Mouse (Mus musculus) neural tube, embryonic 12.5 days (tissue): ENCODE measurements around the gene Hmx1. TPM values are rescaled to one million over a fixed set of nuclear protein-coding genes. Genes with fewer than 3 reads are reported as not detected.

Source experiments
- ATAC-seq: fragments of 200-750 bp; cut with Nextera tagmentation; 2 replicates; pipeline ENCODE4 v1.8.0; 2017; ENCODE audit warnings: low read depth, mild to moderate bottlenecking, moderate TSS enrichment, moderate library complexity; ENCODE audit not compliant: low FRiP score
- H3K27ac ChIP-seq: fragments of 300-500 bp; sonication (generic); 2 replicates; pipeline ENCODE4 v1.5.1; 2016
- H3K27me3 ChIP-seq: fragments of 300-500 bp; sonication (generic); replicated peaks from 2 replicates; pipeline ENCODE4 v1.6.1; 2016; ENCODE audit warnings: mild to moderate bottlenecking
- H3K36me3 ChIP-seq: fragments of 300-500 bp; sonication (generic); 2 replicates; pipeline ENCODE4 v1.6.1; 2016; ENCODE audit warnings: mild to moderate bottlenecking
- H3K4me1 ChIP-seq: fragments of 300-500 bp; sonication (generic); 2 replicates; pipeline ENCODE4 v1.6.1; 2016
- H3K4me2 ChIP-seq: fragments of 300-500 bp; sonication (generic); replicated peaks from 2 replicates; pipeline ENCODE4 v1.6.1; 2016; ENCODE audit warnings: mild to moderate bottlenecking
- H3K4me3 ChIP-seq: fragments of 300-500 bp; sonication (generic); 2 replicates; pipeline ENCODE4 v1.5.1; 2016
- H3K9ac ChIP-seq: fragments of 300-500 bp; sonication (generic); 2 replicates; pipeline ENCODE4 v1.6.1; 2016; ENCODE audit warnings: mild to moderate bottlenecking
- H3K9me3 ChIP-seq: fragments of 300-500 bp; sonication (generic); 2 replicates; pipeline ENCODE4 v1.6.1; 2016; ENCODE audit warnings: mild to moderate bottlenecking
- WGBS: fragments of 180-500 bp; shearing (Covaris S2); methylation state at CpG from one replicate; pipeline ENCODE4 v1.1.7; 2016; 5-methylcytosine and 5-hydroxymethylcytosine counted together
- polyA plus RNA-seq: library from polyadenylated mRNA; unstranded; fragments of >200 nt; fragmentation: Nextera tagmentation; extraction: Ambion mirVana; gene quantifications from 2 replicates; pipeline ENCODE4 v1.2.1, GENCODE M21; 2016

The Hmx1 gene
- 10.0 and 18.2 TPM in 2 replicates for polyA plus RNA-seq

GRCm38 (mm10) chr5:35388491-35389111, at the start of gene Hmx1:
Gene Hmx1 (plus strand): TSS chr5:35389108.
- peaks cover 20% of the 10 kb centered on the region for H3K4me1 ChIP-seq
- peaks cover 100% of the 10 kb centered on the region for H3K27me3 ChIP-seq
- 0% methylated on average over 53 of the region's 71 CpGs for WGBS
- no peaks in the 10 kb centered on the region for H3K36me3 ChIP-seq
- H3K27ac ChIP-seq, result no peak within 1 kb of the TSS
- H3K4me2 ChIP-seq, result peak within 1 kb of the TSS; percentile 73
- ATAC-seq, result peak; percentile 91
- peak within 1 kb of the TSS; percentile 45 for H3K4me3 ChIP-seq
- no peaks in the 10 kb centered on the region for H3K9me3 ChIP-seq
- 0 out of 2 replicates have a peak within 1 kb of the TSS, but pooled peaks have one; percentile 35 for H3K9ac ChIP-seq

- Histone ChIP-seq H3K9me3 (no peaks in the 10 kb centered on the region), H3K9ac (no peak overlapping the region), H3K4me1 (no peaks in the 10 kb centered on the region), H3K36me3 (no peaks in the 10 kb centered on the region), H3K4me3 (no peak overlapping the region), H3K27me3 (0 out of 2 replicates have a peak, but pooled peaks cover 2% of the 10 kb centered on the region), H3K4me2 (no peak overlapping the region), H3K27ac (no peak overlapping the region)
- whole genome bisulfite sequencing, result 82% methylated on average over 3 of the region's 3 CpGs
- ATAC-seq, result no peak
Observed at GRCm38 (mm10) chr5:35345084-35345483, 43.8 kb upstream of the Hmx1 start.

- Histone ChIP-seq H3K9me3 (no peaks in the 10 kb centered on the region), H3K27me3 (0 out of 2 replicates have a peak, but pooled peaks cover 2% of the 10 kb centered on the region), H3K9ac (no peak overlapping the region), H3K4me3 (no peak overlapping the region), H3K4me2 (no peak overlapping the region), H3K27ac (no peak overlapping the region), H3K4me1 (no peaks in the 10 kb centered on the region), H3K36me3 (no peaks in the 10 kb centered on the region)
- 0 out of 2 replicates have a peak, but pooled peaks have one; percentile 25 for ATAC-seq
- 23% methylated on average over 3 of the region's 3 CpGs for WGBS
Observed at GRCm38 (mm10) chr5:35348794-35349193, 40.1 kb upstream of the Hmx1 start.

GRCm38 (mm10) chr5:35357544-35358440, 31.1 kb upstream of the Hmx1 start:
- Histone ChIP-seq H3K4me2 (no peak overlapping the region), H3K36me3 (no peaks in the 10 kb centered on the region), H3K27ac (no peak overlapping the region), H3K9me3 (no peaks in the 10 kb centered on the region), H3K9ac (no peak overlapping the region), H3K27me3 (no peaks in the 10 kb centered on the region), H3K4me3 (no peak overlapping the region), H3K4me1 (no peaks in the 10 kb centered on the region)
- no peak for ATAC-seq
- 56% methylated on average over 9 of the region's 9 CpGs for WGBS

GRCm38 (mm10) chr5:35361570-35362284, 27.2 kb upstream of the Hmx1 start:
- H3K27me3 ChIP-seq, result no peaks in the 10 kb centered on the region
- H3K4me2 ChIP-seq, result no peak overlapping the region
- H3K36me3 ChIP-seq, result no peaks in the 10 kb centered on the region
- H3K27ac ChIP-seq, result no peak overlapping the region
- peak; percentile 56; the same call in 1 of the 2 replicates for ATAC-seq
- no peak overlapping the region for H3K4me3 ChIP-seq
- no peaks in the 10 kb centered on the region for H3K9me3 ChIP-seq
- H3K9ac ChIP-seq, result no peak overlapping the region
- WGBS, result 49% methylated on average over 8 of the region's 8 CpGs
- no peaks in the 10 kb centered on the region for H3K4me1 ChIP-seq

- no peak overlapping the region for H3K4me2 ChIP-seq
- WGBS, result 74% methylated on average over 20 of the region's 20 CpGs
- no peaks in the 10 kb centered on the region for H3K9me3 ChIP-seq
- no peaks in the 10 kb centered on the region for H3K27me3 ChIP-seq
- H3K4me1 ChIP-seq, result no peaks in the 10 kb centered on the region
- H3K27ac ChIP-seq, result no peak overlapping the region
- H3K4me3 ChIP-seq, result no peak overlapping the region
- ATAC-seq, result no peak
- no peak overlapping the region for H3K9ac ChIP-seq
- no peaks in the 10 kb centered on the region for H3K36me3 ChIP-seq
Observed at GRCm38 (mm10) chr5:35366241-35367032, 22.5 kb upstream of the Hmx1 start.

- no peak overlapping the region for H3K4me3 ChIP-seq
- no peak for ATAC-seq
- H3K27me3 ChIP-seq, result 0 out of 2 replicates have a peak, but pooled peaks cover 6% of the 10 kb centered on the region
- H3K4me1 ChIP-seq, result no peaks in the 10 kb centered on the region
- H3K9me3 ChIP-seq, result no peaks in the 10 kb centered on the region
- H3K9ac ChIP-seq, result no peak overlapping the region
- no peak overlapping the region for H3K4me2 ChIP-seq
- WGBS, result 76% methylated on average over 6 of the region's 6 CpGs
- no peak overlapping the region for H3K27ac ChIP-seq
- no peaks in the 10 kb centered on the region for H3K36me3 ChIP-seq
Observed at GRCm38 (mm10) chr5:35368916-35369315, 20.0 kb upstream of the Hmx1 start.

- no peaks in the 10 kb centered on the region for H3K4me1 ChIP-seq
- no peak for ATAC-seq
- no peaks in the 10 kb centered on the region for H3K36me3 ChIP-seq
- no peak overlapping the region for H3K4me2 ChIP-seq
- 55% methylated on average over 2 of the region's 2 CpGs for WGBS
- peaks cover 81% of the 10 kb centered on the region for H3K27me3 ChIP-seq
- no peaks in the 10 kb centered on the region for H3K9me3 ChIP-seq
- H3K27ac ChIP-seq, result no peak overlapping the region
- no peak overlapping the region for H3K9ac ChIP-seq
- H3K4me3 ChIP-seq, result no peak overlapping the region
Observed at GRCm38 (mm10) chr5:35379066-35379465, 9.8 kb upstream of the Hmx1 start.

GRCm38 (mm10) chr5:35379815-35380214, 9.1 kb upstream of the Hmx1 start:
- Histone ChIP-seq H3K9me3 (no peaks in the 10 kb centered on the region), H3K9ac (no peak overlapping the region), H3K27ac (no peak overlapping the region), H3K4me3 (no peak overlapping the region), H3K36me3 (no peaks in the 10 kb centered on the region), H3K4me1 (no peaks in the 10 kb centered on the region), H3K27me3 (peaks cover 89% of the 10 kb centered on the region), H3K4me2 (no peak overlapping the region)
- no peak for ATAC-seq
- under 1% methylated on average over 4 of the region's 4 CpGs for WGBS

- peaks cover 20% of the 10 kb centered on the region for H3K4me1 ChIP-seq
- peak overlapping the region; percentile 73 for H3K4me2 ChIP-seq
- H3K27ac ChIP-seq, result no peak overlapping the region
- ATAC-seq, result no peak
- H3K27me3 ChIP-seq, result peaks cover 100% of the 10 kb centered on the region
- 1% methylated on average over 38 of the region's 38 CpGs for WGBS
- H3K4me3 ChIP-seq, result peak overlapping the region; percentile 45
- H3K36me3 ChIP-seq, result no peaks in the 10 kb centered on the region
- H3K9me3 ChIP-seq, result no peaks in the 10 kb centered on the region
- no peak overlapping the region for H3K9ac ChIP-seq
Observed at GRCm38 (mm10) chr5:35387834-35388490, 946 bp upstream of the Hmx1 start.

GRCm38 (mm10) chr5:35389441-35389840, 533 bp downstream of the Hmx1 start:
- ATAC-seq, result no peak
- Histone ChIP-seq H3K9ac (0 out of 2 replicates have a peak overlapping the region, but pooled peaks have one; percentile 35), H3K4me1 (peaks cover 20% of the 10 kb centered on the region), H3K36me3 (no peaks in the 10 kb centered on the region), H3K9me3 (no peaks in the 10 kb centered on the region), H3K4me3 (peak overlapping the region; percentile 45), H3K27me3 (peaks cover 100% of the 10 kb centered on the region), H3K4me2 (peak overlapping the region; percentile 73), H3K27ac (no peak overlapping the region)
- WGBS, result 3% methylated on average over 11 of the region's 11 CpGs
